Mouse (Mus musculus) limb, embryonic 14.5 days (tissue): ENCODE measurements around the gene Lrrc27. TPM values are rescaled to one million over a fixed set of nuclear protein-coding genes. Genes with fewer than 3 reads are reported as not detected.

Source experiments
- ATAC-seq: fragments of 200-750 bp; cut with Nextera tagmentation; 2 replicates; pipeline ENCODE4 v1.8.0; 2017; ENCODE audit warnings: low read depth, moderate number of reproducible peaks, moderate TSS enrichment; ENCODE audit not compliant: low FRiP score
- DNase-seq: peaks from one replicate; pipeline ENCODE4 v3.0.0-alpha.2; 2015; ENCODE audit warnings: low spot score
- H3K27ac ChIP-seq: fragments of 300-500 bp; sonication (generic); replicated peaks from 2 replicates; pipeline ENCODE4 v1.5.1; 2014; ENCODE audit warnings: low read depth, mild to moderate bottlenecking, low read length, moderate library complexity, mixed read lengths
- H3K27me3 ChIP-seq: fragments of 300-500 bp; sonication (generic); 2 replicates; pipeline ENCODE4 v1.6.1; 2014; ENCODE audit warnings: low read length, mixed read lengths; ENCODE audit not compliant: control insufficient read depth, insufficient read depth
- H3K36me3 ChIP-seq: fragments of 300-500 bp; sonication (generic); 2 replicates; pipeline ENCODE4 v1.6.1; 2014; ENCODE audit warnings: mild to moderate bottlenecking, low read length, moderate library complexity, mixed read lengths; ENCODE audit not compliant: control insufficient read depth, insufficient read depth
- H3K4me1 ChIP-seq: fragments of 300-500 bp; sonication (generic); 2 replicates; pipeline ENCODE4 v1.6.1; 2014; ENCODE audit warnings: antibody characterized with exemption, low read length, mixed read lengths; ENCODE audit not compliant: control insufficient read depth, insufficient read depth
- H3K4me2 ChIP-seq: fragments of 300-500 bp; sonication (generic); replicated peaks from 2 replicates; pipeline ENCODE4 v1.6.1; 2014; ENCODE audit warnings: low read depth, mild to moderate bottlenecking, low read length, moderate library complexity; ENCODE audit not compliant: severe bottlenecking
- H3K4me3 ChIP-seq: fragments of 300-500 bp; sonication (generic); replicated peaks from 2 replicates; pipeline ENCODE4 v1.5.1; 2014; ENCODE audit warnings: low read length
- H3K9ac ChIP-seq: fragments of 300-500 bp; sonication (generic); 2 replicates; pipeline ENCODE4 v1.6.1; 2014; ENCODE audit warnings: mild to moderate bottlenecking, low read depth, low read length, moderate library complexity; ENCODE audit not compliant: severe bottlenecking
- H3K9me3 ChIP-seq: fragments of 300-500 bp; sonication (generic); 2 replicates; pipeline ENCODE4 v1.6.1; 2016; ENCODE audit warnings: low read length; ENCODE audit not compliant: control insufficient read depth
- POLR2A ChIP-seq: fragments of 200-500 bp; IDR thresholded peaks from 2 replicates; pipeline ENCODE4 v1.8.0; 2012; ENCODE audit warnings: inconsistent platforms, mild to moderate bottlenecking, moderate library complexity, borderline replicate concordance; ENCODE audit not compliant: insufficient read depth, insufficient read length; ENCODE audit errors: extremely low read depth
- WGBS: fragments of 180-500 bp; shearing (Covaris S2); extraction: QIAGEN DNeasy Blood & Tissue Kit; methylation state at CpG from one replicate; pipeline ENCODE4 v1.1.7; 2014; 5-methylcytosine and 5-hydroxymethylcytosine counted together
- polyA plus RNA-seq, 2 experiments: library from polyadenylated mRNA; depleted of rRNA in 1 of 2; stranded (reverse) in 1 of 2; unstranded in 1 of 2; fragments of >200 nt; fragmentation: Nextera tagmentation in 1 of 2; extraction: Ambion mirVana in 1 of 2; gene quantifications; 2 replicates each; pipeline versions ENCODE4 v1.2.1 to v1.2.3; 2012 to 2014

Gene Lrrc27
- polyA plus RNA-seq, 2 experiments, result 3.9 to 4.2 TPM

- Histone ChIP-seq H3K9me3 (no peaks in the 10 kb centered on the region), H3K9ac (no peak overlapping the region), H3K4me1 (peaks cover 15% of the 10 kb centered on the region), H3K4me3 (no peak overlapping the region), H3K4me2 (no peak overlapping the region), H3K36me3 (no peaks in the 10 kb centered on the region), H3K27ac (no peak overlapping the region), H3K27me3 (no peaks in the 10 kb centered on the region)
- DNase-seq, result no peak
- TF ChIP-seq POLR2A, result no peak
- WGBS, result 73% methylated on average over 12 of the region's 12 CpGs
- no peak for ATAC-seq
These were observed 23.0 kb downstream of the Lrrc27 start for GRCm38 (mm10) chr7:139235651-139236358.

DNA sequence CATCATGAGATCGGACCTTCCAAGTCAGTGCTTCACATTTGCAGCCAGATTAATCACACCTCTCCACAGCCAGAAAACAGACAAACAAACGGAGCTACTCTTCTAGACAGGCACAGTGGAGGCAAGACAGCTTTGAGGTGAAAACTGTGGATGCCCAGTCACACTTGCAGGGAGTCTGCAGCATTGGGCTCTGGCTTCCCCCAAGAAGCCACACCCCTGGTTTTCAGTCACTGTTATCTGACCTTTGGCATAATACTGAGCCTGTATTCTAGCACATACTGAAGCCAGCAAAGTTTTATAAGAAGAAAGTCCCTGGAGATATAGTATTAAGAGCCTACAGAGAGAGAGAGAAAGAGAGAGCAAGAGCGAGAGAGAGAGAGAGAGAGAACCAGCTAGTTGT is 26.6 kb downstream of the Lrrc27 start:
- Histone ChIP-seq H3K27ac (no peak overlapping the region), H3K36me3 (no peaks in the 10 kb centered on the region), H3K4me2 (no peak overlapping the region), H3K27me3 (no peaks in the 10 kb centered on the region), H3K4me3 (no peak overlapping the region), H3K9ac (no peak overlapping the region), H3K9me3 (no peaks in the 10 kb centered on the region), H3K4me1 (peaks cover 7% of the 10 kb centered on the region)
- TF ChIP-seq POLR2A, result no peak
- WGBS, result 79% methylated on average over 3 of the region's 3 CpGs
- ATAC-seq (no peak), DNase-seq (no peak)

GRCm38 (mm10) chr7:139246086-139246485 is 33.3 kb downstream of the Lrrc27 start:
- Histone ChIP-seq H3K4me1 (peaks cover 29% of the 10 kb centered on the region), H3K4me3 (no peak overlapping the region), H3K4me2 (no peak overlapping the region), H3K9ac (no peak overlapping the region), H3K27ac (no peak overlapping the region), H3K27me3 (no peaks in the 10 kb centered on the region), H3K36me3 (no peaks in the 10 kb centered on the region), H3K9me3 (no peaks in the 10 kb centered on the region)
- 65% methylated on average over 5 of the region's 5 CpGs for WGBS
- ATAC-seq, result no peak
- TF ChIP-seq POLR2A, result no peak
- no peak for DNase-seq

DNA sequence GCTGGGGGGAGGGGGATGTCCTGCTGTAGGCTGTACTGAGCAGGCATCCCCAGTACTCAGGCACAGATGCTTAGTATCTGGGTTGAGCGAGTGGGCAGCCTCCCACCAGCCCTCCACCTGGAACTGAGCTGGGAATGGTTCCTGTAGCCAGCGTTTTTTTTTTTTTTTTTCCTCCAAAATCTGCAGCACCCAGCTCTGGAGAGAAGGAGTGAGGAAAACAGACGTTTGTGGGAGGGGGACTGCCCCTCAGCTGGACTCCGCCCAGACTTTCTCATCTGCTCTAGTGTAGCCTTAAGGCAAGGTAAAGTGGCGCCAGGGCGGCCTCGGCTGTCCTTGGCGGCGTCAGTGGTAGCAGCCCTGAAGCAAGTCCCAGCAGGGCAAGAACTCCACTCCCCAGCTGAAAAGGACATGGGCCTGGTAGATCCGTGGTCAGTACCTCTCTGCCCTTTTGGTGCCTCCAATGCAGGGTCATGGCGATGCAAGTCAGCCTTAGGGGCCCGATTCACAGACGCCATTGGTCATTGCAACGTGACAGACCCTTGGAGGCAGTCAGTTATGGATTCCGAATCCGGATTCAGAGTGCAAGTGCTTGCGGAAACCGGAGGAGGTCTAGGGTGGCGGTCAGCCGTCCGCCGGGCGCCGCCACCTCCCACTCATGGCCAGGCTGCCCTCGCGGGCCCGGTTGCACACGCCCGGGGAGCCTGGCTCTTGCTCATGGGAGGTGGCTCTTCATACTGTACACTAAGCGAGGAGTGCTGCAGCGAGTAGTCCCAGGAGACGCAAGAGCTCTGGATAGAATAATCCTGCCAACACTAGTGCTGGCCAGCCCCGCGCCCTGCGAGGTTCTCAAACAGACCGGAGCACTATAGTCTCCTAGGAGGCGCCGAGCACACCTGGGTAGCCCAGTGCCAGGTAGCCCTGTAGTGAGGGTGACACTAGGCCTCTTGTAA is 34.4 kb downstream of the Lrrc27 start:
- peak overlapping the region; percentile 80 for H3K9ac ChIP-seq
- H3K4me3 ChIP-seq, result peak overlapping the region; percentile 70
- WGBS, result 4% methylated on average over 38 of the region's 38 CpGs
- H3K9me3 ChIP-seq, result no peaks in the 10 kb centered on the region
- no peaks in the 10 kb centered on the region for H3K27me3 ChIP-seq
- 0 out of 2 replicates have a peak, but pooled peaks have one; percentile 13 for TF ChIP-seq POLR2A
- peaks cover 37% of the 10 kb centered on the region for H3K4me1 ChIP-seq
- H3K4me2 ChIP-seq, result peak overlapping the region; percentile 84
- ATAC-seq (peak; percentile 20; the same call in 1 of the 2 replicates), DNase-seq (no peak)
- H3K27ac ChIP-seq, result no peak overlapping the region
- no peaks in the 10 kb centered on the region for H3K36me3 ChIP-seq

GRCm38 (mm10) chr7:139247881-139248614 is 35.3 kb downstream of the Lrrc27 start, which contains the start of gene Pwwp2b:
TSS of gene Pwwp2b (plus strand) at chr7:139248482.
- peak within 1 kb of the TSS; percentile 80 for H3K9ac ChIP-seq
- H3K27ac ChIP-seq, result peak within 1 kb of the TSS; percentile 63
- under 1% methylated on average over 31 of the region's 72 CpGs for WGBS
- ATAC-seq (peak; percentile 82), DNase-seq (peak; percentile 55)
- peak; percentile 70; the same call in 1 of the 2 replicates for TF ChIP-seq POLR2A
- no peaks in the 10 kb centered on the region for H3K27me3 ChIP-seq
- H3K9me3 ChIP-seq, result no peaks in the 10 kb centered on the region
- no peaks in the 10 kb centered on the region for H3K36me3 ChIP-seq
- H3K4me2 ChIP-seq, result peak within 1 kb of the TSS; percentile 84
- peaks cover 37% of the 10 kb centered on the region for H3K4me1 ChIP-seq
- peak within 1 kb of the TSS; percentile 70 for H3K4me3 ChIP-seq
